Mouse (Mus musculus): ENCODE measurements around the gene Cntrob. TPM values are rescaled to one million over a fixed set of nuclear protein-coding genes. Genes with fewer than 3 reads are reported as not detected.
A peak's percentile ranks its signal among the peaks of the same experiment; 100 is the strongest.

Gene Cntrob
- total RNA-seq, 2 experiments from 2014 or later, result 19.2 to 27.1 TPM

- peak overlapping the region; percentile 47 for H3K27ac ChIP-seq
- intact Hi-C loops (cut with DNase I), result loop anchor here (5.0 kb wide), 1 partner anchor 255 kb away; no protein-coding TSS in a partner anchor
- no peak for TF ChIP-seq CTCF (IDR thresholded peaks at IDR 0.05)
Measured at GRCm38 (mm10) chr11:69257072-69257471, 66.5 kb downstream of the Cntrob start.

GRCm38 (mm10) chr11:69254808-69255207 lies 68.8 kb downstream of the Cntrob start:
- no peak for TF ChIP-seq CTCF (IDR thresholded peaks at IDR 0.05)
- DNase-seq (ENCODE audit: extremely low spot score in 1 of 2, low spot score in 2 of 2), result no peak
- Histone ChIP-seq H3K4me3 (no peak overlapping the region), H3K27ac (no peak overlapping the region)
- intact Hi-C loops (cut with DNase I), result loop anchor here (5.0 kb wide), 1 partner anchor 257 kb away; no protein-coding TSS in a partner anchor

More at GRCm38 (mm10) chr11:69257072-69257471, 66.5 kb downstream of the Cntrob start:
- no peak overlapping the region for H3K4me3 ChIP-seq
- no peak for DNase-seq (ENCODE audit: extremely low spot score in 1 of 2, low spot score in 2 of 2)

GRCm38 (mm10) chr11:69253131-69253530 lies 70.4 kb downstream of the Cntrob start:
- intact Hi-C loops (cut with DNase I), result no loop called here
- DNase-seq (ENCODE audit: extremely low spot score in 1 of 2, low spot score in 2 of 2), result no peak
- H3K4me3 ChIP-seq, result no peak overlapping the region
- no peak for TF ChIP-seq CTCF (IDR thresholded peaks at IDR 0.05)
- H3K27ac ChIP-seq, result no peak overlapping the region

GRCm38 (mm10) chr11:69251953-69252352 lies 71.6 kb downstream of the Cntrob start:
- intact Hi-C loops (cut with DNase I), result no loop called here

GRCm38 (mm10) chr11:69251135-69251842 lies 72.3 kb downstream of the Cntrob start:
- DNase-seq (ENCODE audit: extremely low spot score in 1 of 2, low spot score in 2 of 2), result no peak
- Histone ChIP-seq H3K4me3 (no peak overlapping the region), H3K27ac (no peak overlapping the region)
- intact Hi-C loops (cut with DNase I), result no loop called here
- TF ChIP-seq CTCF (IDR thresholded peaks at IDR 0.05), result peak; percentile 51

More at GRCm38 (mm10) chr11:69251953-69252352, 71.6 kb downstream of the Cntrob start:
- no peak for TF ChIP-seq CTCF (IDR thresholded peaks at IDR 0.05)
- Histone ChIP-seq H3K4me3 (no peak overlapping the region), H3K27ac (no peak overlapping the region)
- DNase-seq (ENCODE audit: extremely low spot score in 1 of 2, low spot score in 2 of 2), result no peak

GRCm38 (mm10) chr11:69250106-69250505 lies 73.5 kb downstream of the Cntrob start:
- Histone ChIP-seq H3K27ac (no peak overlapping the region), H3K4me3 (no peak overlapping the region)
- DNase-seq (ENCODE audit: extremely low spot score in 1 of 2, low spot score in 2 of 2), result no peak
- intact Hi-C loops (cut with DNase I), result no loop called here
- no peak for TF ChIP-seq CTCF (IDR thresholded peaks at IDR 0.05)

Other genes with a start within 250 kb of the Cntrob start
- 1,000 to 10,000 TPM; 1,115 to 1,119 TPM for gene Vamp2, start 235.3 kb downstream of the Cntrob start, total RNA-seq (2021)
- gene Per1, start 228.6 kb downstream of the Cntrob start, total RNA-seq (2021), result 100 to 1,000 TPM; 114 to 185 TPM
- under 1 TPM; 0.57 to 0.82 TPM for gene Hes7, start 203.4 kb downstream of the Cntrob start, total RNA-seq (2021)
- 1 to 10 TPM; 1.3 to 1.4 TPM for gene 9130213A22Rik, start 201.2 kb downstream of the Cntrob start, total RNA-seq (2021)
- gene Aloxe3, start 197.9 kb downstream of the Cntrob start, total RNA-seq (2021), result 1 to 10 TPM; 6.5 TPM
- gene Alox12b, start 166.8 kb downstream of the Cntrob start, total RNA-seq (2021), result 1 to 10 TPM; 8.7 to 9.8 TPM
- gene Alox8, start 125.9 kb downstream of the Cntrob start, total RNA-seq (2021), result 1 to 10 TPM; 6.1 to 6.4 TPM
- 1 to 10 TPM; 1.0 to 1.3 TPM for gene Gucy2e, start 86.7 kb downstream of the Cntrob start, total RNA-seq (2021)
- 10 to 100 TPM; 58.8 to 60.1 TPM for gene Trappc1, start 205 bp upstream of the Cntrob start, total RNA-seq (2021)
- 10 to 100 TPM; 95.5 to 95.8 TPM for gene Kcnab3, start 2.5 kb upstream of the Cntrob start, total RNA-seq (2021)
- gene Rnf227, start 16.7 kb upstream of the Cntrob start, total RNA-seq (2021), result 100 to 1,000 TPM; 170 to 181 TPM
- gene Chd3, start 45.6 kb upstream of the Cntrob start, total RNA-seq (2021), result 100 to 1,000 TPM; 406 to 416 TPM
- 100 to 1,000 TPM in 1 of 2 experiments, 10 to 100 TPM in 1; 94.0 to 113 TPM for gene Naa38, start 71.7 kb upstream of the Cntrob start, total RNA-seq (2021)
- 10 to 100 TPM; 40.7 to 45.6 TPM for gene Cyb5d1, start 71.9 kb upstream of the Cntrob start, total RNA-seq (2021)
- gene Tmem88, start 74.5 kb upstream of the Cntrob start, total RNA-seq (2021), result 1 to 10 TPM; 2.9 to 3.8 TPM
- 10 to 100 TPM; 31.1 to 45.3 TPM for gene Kdm6b, start 89.9 kb upstream of the Cntrob start, total RNA-seq (2021)
- 1 to 10 TPM; 2.7 to 3.7 TPM for gene Dnah2, start 225.3 kb upstream of the Cntrob start, total RNA-seq (2021)
- gene Efnb3, start 236.4 kb upstream of the Cntrob start, total RNA-seq (2021), result 10 to 100 TPM; 46.6 to 63.0 TPM